Mouse (Mus musculus): Measurements from ENCODE around the gene Nudt19.

DNA sequence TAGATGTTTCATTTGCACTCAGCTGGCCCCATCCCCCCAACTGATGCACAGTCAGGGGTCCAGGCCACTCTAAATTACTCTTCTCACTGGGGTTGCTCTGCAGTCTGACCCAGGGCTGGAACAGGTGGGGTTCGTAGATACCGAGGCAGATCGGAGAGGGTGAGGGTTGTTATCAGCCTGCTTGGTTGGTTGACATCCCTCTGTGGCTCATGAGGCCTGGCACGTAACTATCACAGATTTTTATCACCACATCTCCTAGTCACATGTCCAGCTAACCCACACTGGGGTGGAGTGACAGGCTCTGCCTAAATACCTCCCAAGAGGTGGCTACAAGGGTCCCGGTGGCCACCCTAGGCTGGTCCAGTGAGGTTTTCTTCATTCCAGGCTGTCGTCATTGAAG, 45.0 kb upstream of the Nudt19 start:
- TF ChIP-seq CTCF (IDR thresholded peaks at IDR 0.05; ENCODE audit: low read depth) (no peak), EP300 (IDR thresholded peaks at IDR 0.05; ENCODE audit: low read depth) (no peak)
